Mouse (Mus musculus) lung, postnatal 10 days (tissue): ENCODE measurements around the gene Ros1.

Experiments used
- DNase-seq: peaks from one replicate; pipeline ENCODE4 v3.0.0; 2021

The Ros1 gene

DNA sequence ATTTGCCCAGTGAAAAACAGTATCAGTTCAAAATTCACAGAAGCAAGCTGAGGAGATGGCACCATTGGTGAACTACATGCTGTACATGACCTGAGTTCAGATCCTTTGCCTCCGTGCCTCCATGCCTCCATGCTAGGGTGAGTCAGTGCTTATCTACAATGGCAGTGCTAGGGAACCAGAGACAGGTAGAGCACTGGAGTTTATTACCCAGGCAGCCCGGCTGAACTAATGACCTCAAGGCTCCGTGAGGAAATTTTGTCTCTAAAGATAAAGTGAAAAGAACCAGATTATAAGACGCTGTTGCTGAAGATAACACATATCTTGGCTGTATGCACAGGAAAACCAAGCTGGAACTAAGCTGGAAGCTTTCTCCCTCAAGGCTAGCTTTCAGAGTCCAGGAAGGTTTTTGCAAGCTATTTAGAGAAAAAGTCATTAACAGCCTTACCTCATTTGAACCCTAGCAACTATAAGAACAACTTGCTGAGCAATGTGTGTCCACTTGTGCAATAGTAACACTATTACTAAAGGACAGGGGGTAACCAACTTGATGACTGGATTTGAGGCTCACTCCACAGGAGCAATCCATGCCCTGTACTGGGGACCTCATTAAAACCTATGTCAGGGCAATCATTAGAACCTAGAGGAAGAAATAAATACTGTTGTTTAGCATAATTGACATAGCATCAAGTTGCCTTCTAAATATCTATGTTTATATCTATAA lies 61.5 kb downstream of the Ros1 start:
- DNase-seq: no peak

DNA sequence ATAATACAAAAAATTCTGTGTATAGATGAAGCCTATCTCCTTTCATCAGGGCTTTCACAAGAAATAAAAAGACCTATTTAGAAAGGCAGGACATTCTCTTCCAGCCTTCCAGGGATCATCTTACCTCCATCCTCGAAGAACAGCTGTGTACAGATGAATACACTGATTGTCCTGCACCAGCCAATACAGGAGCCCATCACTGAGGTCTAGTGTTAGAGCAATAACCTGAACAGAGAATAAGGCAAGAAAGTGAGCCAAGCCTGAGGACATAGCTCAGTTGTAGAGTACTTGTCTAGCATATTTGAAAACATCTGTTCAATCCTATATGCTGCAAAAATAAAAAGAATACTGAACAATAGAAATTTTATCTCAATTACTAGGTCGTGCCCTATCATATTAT lies 64.3 kb downstream of the Ros1 start:
- no peak for DNase-seq

DNA sequence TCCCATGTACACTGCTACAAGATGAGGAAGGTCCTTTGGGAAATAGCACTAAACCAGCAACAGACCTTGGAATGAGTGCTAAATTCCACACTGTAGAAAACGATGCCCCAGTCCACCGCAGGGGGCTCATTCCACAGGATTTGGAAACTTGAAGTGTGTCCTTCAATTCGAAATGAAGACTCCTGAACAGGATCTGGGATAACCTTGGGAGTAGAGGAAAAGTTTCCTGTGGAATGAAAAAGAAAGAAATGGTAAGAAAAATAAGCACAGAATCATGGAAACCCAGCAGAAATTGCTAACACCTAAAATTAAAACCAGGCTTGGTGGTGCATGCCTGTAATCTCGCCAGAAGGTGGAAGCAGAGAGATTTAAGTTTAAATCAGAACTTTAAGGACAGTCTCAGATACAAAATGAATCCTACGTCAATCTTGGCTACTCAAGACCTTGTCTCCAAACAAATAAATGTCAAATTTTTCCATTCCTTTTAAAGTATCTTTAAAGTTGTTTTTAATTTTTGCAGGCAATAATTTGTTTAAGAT lies 66.1 kb downstream of the Ros1 start:
- no peak for DNase-seq

DNA sequence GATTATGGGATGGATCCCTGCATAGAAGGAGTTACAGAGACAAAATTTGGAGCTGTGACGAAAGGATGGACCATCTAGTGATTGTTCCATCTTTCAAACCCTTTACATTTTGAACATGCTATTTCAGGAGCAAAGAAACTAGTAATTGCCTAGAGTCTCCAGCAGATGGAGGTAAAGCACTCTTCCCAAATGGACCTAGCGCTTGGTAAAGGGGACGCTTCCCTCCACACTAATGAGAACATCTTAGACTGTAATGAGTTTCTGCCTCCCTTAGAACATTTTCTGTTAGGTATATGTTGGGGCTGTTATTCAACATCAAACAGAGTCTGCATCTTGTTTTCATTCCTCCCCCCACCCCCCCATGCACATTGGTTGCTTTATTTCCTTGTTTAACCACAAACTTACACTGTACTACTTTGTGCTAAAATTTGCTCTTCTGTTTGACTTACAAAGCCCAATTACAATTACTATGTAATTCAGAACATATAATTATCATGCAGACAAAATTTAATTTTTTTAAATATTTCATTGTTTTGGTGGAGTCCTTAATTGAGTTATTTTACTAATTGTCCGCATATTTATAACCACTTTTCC lies 88.8 kb downstream of the Ros1 start:
- DNase-seq: peak; percentile 46

DNA sequence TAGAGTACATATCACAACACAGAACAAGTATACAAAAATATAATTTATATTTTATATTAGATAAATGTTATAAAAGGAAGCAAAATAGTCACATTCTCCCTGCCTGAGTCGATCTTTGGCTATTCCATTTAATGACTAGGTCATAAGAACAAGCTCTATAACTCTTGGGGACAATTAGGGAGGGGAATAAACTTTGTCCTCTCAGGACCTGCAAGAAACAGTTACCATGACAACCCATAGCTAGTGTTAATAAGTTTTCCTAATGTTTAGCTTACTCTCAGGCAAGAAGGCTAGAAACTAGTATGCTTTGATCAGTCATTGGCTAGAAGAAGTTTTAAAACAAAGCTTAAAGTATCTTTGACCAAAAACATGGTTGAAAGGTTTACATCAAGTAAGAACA lies 93.8 kb downstream of the Ros1 start:
- DNase-seq: no peak

DNA sequence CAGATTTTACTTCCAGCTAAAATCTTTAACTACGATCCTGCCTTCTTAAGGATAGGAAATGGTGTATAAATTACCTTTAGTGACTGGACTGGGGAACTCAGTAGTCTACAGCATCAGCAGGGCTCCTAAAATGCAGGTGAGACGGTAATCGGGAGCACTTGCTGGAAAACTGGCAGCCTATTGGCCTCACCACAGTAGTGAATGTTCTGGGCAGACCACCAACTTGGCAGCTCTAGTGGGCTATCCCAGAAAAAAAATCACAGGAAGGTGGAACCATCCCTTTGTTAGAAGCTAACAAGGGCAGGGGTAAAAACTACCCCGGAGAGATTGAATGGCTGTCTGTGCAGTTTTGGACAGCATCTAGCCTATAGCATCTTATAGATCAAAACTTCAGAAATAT lies 102.9 kb downstream of the Ros1 start:
- no peak for DNase-seq

DNA sequence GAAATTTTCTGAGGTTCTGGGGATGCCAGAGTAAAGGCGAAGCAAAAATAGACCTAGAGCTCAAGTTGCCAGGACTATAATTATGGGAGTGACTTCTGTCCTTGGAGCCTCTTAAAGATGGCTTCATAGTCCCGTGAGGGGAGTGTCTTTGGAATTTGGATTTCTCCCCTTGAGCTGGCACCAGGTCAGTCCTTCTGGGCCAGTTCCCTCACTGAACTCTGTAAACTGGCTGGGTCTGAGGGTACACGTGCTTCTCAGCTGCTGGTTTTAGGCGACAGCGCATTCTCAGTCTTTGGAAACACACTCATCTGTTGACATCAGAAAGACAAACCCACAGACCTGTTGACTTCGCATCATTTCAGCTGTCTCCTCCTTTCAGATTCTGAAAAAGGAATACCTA lies 108.4 kb downstream of the Ros1 start:
- DNase-seq: no peak

DNA sequence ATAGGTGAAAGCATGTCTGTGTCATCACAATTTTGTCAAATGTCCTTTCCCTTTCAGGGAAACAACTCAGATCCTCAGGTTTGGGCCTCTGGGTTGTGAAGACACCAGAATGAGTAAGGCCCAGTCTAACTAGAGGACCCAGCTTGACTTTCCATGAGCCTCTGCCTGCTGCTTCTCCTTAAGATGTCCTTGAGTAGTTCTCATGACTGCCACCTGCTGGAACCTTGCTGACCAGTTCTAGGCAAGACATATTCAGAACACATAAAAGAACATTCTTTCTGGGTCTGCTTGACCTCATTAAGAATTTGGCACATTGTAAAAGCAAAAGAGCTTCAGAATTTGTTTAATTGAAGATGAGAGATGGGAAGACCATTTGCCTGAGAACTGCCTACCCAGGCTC lies 122.6 kb downstream of the Ros1 start:
- DNase-seq: peak; percentile 64

DNA sequence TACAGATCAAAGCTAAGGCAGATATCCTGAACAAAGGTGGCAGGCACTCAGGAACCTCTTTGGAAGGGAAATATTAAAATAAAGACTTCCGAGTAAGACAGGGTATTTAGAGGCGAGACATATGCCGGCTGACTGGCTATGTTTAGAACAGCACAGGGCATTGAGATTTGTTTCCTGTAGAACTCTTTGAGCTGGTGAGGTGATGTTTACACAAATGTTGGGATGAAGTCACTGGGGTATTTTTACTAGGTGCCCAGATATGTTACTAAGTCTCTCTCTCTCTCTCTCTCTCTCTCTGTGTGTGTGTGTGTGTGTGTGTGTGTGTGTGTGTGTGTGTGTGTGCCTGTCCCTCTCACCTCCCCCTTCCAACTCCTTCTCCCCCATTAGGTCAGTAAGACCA lies 146.8 kb downstream of the Ros1 start:
- no peak for DNase-seq

DNA sequence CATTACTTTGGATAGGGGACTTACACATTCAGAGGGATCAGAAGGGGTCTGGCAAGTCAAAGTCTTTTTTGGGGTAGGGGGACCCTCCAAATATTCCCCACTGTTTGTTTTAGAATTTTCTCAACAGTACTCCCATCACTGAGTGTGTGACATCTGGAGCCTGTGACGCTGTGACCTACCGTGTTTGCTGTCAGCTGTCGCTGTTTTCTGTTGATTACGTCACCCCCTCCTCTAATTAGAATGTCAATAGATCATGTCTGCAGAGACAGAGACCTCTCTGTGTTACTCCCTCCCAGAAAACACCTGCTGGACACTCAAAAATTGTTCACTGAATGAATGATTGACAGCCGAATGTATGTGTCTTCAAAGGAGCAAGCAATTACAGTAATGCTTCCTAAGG lies 152.0 kb downstream of the Ros1 start:
- no peak for DNase-seq

DNA sequence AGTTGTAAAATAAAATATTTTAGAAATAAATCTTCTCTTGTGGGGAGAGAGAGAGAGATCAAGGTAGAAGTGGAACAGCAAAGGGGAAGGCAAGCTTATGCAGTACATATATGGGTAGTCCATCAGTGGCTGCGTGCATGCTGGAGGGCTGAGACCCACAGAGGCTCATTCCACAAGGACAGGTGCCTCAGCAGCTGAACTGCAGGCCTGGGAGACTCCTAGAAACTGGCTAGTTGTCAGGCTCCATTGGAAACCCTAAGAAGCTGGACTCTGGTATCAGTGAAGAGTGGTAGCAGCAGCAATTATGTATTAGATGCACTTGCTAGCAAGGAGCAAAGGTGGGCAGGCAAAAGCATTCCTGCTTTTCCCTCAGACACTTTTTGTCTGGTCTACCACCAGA lies 155.7 kb downstream of the Ros1 start:
- DNase-seq: no peak

DNA sequence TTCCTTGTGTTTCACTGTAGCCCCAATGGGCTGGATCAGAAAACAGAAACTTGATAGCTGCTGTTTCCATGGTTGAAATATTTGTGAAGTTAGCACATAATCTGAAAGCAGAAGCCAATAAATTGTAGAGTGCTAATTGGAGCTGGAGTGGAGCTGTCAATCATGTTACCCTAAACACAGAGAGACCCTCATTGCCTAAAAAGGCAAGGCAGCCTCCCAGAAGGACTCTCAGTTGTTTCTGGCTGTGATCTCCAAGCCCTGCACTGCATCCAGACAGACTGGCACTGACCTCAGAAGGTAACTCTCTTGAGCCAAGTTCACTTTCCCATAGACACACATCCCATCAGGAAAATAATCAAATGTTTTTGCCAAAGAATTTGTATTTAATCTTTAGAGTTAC lies 161.3 kb downstream of the Ros1 start:
- no peak for DNase-seq

DNA sequence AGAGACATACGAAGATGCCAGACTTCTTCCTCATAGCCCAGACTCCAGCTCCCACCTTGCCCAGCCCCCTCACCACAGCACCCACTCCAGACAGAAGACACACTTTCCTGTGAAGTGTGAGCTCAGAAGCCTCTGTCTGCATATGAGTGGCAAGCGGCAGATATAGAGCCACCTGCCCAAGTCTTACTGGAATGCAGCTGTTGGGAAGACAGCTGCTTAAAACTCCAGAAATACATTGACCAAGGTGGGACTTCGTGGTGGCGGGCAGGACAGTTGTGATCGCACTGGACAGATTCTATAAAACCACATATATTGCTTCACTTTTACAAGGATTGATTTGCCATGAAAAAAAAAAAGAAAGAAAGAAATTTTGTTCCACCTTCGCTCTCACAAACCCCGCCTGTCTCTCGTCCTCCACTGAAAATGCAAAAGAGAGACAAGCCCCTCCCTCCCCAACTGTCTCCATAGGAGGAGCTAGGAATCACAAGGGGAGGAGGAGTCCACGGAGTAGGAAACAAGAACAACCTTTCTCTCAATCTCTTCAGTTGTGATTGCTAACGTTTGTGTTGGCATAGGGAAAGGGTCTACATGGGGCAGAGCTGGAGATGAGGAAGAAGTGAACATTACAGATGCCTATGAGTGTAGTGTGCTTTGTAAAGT lies 165.5 kb downstream of the Ros1 start:
- DNase-seq: no peak

DNA sequence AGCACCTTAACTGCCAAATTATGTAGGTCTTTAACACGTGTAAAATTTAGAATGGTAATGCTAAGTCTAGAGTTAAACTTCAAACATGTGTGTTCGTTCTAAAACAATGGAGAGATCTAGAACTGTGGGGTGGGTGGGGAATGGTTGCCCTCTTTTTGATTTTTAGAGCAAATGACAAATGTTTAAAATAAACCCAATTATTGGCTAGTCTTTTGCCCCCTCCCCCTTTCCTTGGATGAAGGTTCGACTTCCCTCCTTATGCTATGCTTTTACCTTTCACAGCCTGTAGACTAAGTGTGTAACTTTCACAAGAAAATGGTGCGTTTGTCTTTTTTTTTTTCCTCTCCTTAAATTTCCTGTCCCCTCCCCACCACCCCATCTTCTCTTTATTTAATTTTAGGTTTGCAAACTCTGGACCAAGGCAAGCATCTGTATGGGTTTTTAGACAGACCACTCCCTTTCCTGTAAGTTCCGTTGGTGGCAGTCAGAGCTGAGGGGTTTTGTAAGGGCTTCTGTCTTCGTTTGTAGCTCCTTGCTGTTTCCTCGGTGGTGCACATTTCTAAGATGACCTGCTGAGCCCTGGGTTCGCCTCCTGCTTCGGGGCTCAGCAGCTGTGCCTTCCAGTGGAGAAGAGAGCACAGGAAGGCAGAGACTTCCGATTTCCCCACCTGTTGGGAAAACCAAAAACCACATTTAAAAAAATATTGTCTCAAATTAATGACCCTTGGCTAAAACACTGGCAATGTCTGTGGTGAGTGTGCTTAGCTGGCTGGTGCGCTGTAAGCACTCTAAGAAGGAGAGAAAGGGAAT lies 166.3 kb downstream of the Ros1 start:
- DNase-seq: no peak

DNA sequence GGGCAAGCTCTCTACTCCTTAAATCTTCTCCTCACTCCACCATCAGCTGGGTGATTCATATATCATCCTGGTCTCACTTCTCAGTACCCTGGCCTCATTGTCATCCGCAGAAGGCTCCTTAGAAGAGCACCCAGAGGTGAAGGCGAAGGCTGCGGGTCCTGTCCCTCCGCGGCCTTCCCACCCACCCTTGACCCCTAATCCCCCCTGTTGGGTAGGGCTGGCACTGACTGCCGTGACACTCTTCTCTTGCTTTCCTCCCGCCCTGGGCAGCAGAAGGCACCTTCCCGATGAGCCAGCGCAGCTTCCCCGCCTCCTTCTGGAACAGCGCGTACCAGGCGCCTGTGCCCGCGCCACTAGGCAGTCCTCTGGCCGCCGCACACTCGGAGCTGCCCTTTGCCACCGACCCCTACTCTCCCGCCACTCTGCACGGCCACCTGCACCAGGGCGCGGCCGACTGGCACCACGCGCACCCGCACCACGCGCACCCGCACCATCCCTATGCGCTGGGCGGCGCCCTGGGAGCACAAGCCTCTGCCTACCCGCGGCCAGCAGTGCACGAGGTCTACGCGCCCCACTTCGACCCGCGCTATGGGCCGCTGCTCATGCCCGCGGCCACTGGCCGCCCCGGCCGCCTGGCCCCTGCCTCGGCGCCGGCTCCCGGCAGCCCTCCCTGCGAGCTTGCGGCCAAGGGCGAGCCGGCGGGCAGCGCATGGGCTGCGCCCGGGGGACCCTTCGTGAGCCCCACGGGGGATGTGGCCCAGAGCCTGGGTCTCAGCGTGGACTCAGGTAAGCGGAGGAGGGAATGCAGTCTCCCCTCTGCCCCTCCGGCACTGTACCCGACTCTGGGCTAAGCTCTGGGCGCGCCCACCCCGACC lies 167.6 kb downstream of the Ros1 start:
- no peak for DNase-seq

DNA sequence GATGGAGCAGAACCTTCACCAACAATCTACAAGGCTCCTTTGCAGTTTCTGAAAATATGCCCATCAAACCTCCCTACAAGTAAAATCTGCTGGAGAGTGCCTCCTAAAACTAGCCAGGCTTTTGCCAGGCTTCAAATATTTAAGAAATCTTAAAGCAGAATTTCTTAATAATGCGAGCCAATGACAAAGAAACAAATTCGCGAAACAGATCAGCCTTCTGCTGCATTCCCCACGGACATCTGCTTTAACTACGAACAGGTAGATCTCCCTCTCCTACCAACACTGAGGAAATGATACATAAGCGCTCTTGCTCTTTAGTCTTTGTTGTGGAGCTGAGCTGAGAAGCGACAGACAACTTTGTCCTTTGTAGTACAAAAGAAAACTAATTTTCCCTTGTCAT lies 169.2 kb downstream of the Ros1 start:
- no peak for DNase-seq

DNA sequence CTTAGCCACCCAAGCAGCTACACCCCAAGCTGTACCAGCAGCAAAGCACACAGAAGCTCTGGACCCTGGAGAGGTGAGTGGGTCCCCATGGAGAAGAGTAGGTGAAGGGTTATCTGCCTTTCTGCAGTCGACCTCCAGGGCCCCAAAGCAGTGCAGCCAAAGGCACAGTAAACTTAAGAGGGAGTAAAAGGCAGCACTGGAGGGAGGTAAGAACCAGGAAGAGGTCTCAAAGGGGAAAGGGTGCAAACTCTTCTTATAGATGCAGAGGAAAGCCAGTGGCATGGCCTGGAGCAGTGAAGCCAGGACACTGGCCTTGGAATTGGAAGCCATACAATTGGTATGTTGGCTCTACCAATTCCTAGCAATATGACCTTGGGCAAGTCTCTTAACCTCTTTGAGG lies 169.8 kb downstream of the Ros1 start:
- DNase-seq: no peak

DNA sequence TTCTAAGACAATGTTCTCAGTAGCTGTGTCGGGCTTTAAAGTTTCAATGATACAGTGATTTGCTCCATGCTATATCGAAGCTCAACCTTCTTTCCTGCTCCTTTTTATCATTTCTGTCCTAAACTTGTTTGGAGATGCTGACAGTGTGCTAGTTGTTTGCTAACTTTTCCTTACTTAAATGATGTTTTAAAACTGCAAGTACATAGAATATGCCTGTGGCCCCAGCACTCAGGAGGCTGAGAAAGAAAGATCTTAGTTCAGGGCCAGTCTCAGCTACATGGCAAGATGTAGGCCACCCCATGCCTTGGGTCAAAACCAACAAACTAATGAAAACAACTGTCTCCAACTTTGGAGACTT lies 171.0 kb downstream of the Ros1 start:
- no peak for DNase-seq

DNA sequence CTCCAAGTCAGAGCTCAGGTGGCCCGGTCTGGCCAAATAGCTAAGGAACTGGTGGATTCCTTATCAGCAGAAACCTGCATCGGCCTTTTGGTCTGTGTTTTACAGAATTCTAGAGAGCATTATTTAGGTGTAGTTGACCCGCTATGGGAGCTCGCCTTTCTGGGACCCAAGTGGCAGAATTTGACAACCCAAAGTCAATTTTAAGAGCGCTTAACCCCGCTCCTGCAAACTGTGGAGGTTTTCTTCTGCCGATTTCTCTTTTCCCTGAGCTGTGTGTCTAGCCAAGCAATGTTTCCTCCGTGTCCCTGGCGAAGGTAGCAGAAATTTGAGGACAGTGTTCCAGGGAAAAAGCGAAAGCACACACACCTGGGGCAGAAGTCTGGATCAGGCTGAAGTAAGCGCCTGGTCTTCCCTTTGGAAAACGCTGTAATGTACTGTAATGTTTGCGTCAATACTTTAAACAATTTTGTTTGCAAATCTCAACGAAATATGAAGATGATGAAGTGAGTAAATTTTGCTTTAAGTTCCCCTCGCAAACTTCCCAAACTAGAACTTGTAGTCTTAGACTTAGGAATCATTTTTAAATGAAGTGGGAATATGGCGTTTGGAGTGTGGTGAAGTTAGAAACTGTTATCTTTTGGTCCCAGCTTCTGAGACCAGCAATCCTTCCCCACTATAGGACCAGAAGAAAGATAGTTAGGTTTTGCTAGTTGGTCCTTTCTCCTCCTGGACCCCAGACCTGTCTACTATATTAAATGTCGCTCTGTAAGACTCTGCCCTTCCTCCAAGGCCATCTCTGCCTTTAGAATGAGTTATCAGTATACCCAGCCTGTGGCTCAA lies 171.6 kb downstream of the Ros1 start:
- no peak for DNase-seq

DNA sequence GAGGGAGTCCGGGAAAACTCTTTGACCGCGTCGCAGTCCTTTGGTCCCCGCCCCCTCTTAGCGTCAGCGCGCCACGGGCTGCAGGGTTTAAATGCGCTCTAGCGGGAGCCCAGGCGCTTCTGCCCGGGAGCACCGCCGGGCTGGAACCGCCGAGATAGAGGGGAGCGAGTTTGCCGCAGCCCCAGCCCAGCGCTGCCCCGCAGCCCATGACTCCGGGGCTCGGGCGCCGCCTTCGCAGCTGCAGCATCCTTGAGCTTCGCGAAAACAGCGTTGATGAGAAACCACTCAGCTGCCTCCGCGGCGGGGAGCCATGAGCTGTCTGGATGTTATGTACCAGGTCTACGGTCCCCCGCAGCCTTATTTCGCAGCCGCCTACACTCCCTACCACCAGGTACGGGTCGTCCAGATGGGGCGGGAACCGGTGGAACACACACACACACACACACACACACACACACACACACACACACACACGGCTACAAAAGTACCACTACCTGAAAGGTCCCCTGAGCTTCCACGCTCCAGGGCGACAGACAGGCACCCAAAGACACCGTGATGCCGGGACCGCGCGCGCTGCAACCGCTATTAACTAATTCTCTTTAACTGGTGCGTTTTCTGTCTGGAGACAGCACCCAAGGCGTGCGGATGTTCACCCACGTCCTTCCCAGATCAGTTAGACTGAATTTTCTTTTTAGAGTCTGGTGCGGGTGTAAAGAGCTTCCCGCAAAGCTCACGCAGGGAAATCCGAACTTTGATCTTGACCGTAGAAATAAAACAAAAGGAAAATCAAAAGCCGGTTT lies 172.4 kb downstream of the Ros1 start, which contains the start of gene Vgll2:
Vgll2 (plus strand) TSS at position 90 of the 800 bp plus-strand sequence.
- peak; percentile 22 for DNase-seq
